Mouse (Mus musculus): ENCODE measurements around the gene Mars.
"Not testable (repeated sequence)": the region's sequence is repeated elsewhere in the genome, so short reads cannot be mapped to it uniquely, and the experiment has no call there.

Mars gene

GRCm38 (mm10) chr10:127336952-127337351 lies 25.4 kb upstream of the Mars start:
- DNase-seq: no peak

DNA sequence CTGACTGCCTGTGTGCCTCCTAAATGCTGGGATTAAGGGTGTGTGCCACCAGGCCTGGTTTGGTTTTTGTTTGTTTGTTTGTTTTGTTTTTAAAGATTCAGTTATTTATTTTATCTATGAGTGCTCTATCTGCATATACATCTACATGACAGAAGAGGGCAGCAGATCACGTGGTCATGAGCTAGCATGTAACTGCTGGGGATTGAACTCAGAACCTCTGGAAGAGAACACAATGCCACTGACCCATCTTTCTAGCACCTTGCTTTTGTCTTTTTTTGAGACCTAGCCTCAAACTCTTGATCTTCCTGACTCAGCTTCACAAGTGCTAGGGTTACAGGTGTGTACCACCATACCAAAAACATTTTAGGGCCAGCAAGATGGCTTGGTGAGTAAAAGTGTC lies 23.7 kb upstream of the Mars start:
- DNase-seq: no peak

DNA sequence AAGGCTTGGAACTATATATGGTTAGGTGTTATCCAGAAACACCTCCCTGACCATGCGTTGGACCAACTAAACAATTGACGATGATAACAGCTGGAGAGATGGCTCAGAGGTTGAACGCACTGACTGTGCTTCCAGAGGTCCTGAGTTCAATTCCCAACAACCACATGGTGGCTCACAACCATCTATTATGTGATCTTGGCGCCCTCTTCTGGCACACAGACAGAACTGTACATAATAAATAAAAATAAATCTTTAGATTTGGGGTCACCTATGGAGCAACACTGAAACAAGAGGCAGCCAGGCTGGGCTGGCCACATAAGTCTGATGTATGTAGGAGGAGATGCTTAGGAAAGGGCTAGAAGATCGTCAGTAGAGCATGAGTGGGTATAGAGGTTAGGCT lies 21.6 kb upstream of the Mars start:
- no peak for DNase-seq

- no peak for DNase-seq
These were observed 20.8 kb upstream of the Mars start for GRCm38 (mm10) chr10:127332211-127332874.

- no peak for DNase-seq
These were observed 18.6 kb upstream of the Mars start for GRCm38 (mm10) chr10:127330212-127330611.

DNA sequence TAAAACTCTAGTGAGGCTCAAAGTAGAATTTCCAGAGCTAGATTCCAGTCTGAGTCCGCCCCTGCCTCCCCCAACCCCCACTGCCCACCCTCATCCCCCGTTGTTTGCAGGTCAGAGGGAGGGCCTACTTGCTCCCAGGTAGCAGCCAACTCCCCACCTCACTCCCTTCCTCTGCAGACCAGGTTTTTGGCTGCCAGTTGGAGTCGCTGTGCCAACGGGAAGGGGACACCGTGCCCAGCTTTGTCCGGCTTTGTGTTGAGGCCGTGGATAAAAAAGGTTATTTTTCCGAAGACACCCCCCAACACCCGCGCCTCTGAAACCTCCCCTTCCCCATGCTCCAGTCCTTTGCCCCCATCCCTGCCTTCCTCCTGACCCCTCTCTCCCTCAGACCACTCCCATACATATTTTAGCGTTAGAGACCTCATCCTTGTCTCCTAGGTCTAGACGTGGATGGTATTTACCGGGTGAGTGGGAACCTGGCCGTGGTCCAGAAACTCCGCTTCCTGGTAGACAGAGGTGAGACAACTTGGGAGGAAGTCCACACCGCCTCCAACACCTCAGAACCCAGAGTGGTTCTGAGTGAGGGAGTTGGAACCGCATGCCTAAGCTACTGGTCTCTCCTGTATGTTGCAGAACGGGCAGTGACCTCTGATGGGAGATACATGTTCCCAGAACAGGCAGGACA lies 16.0 kb upstream of the Mars start:
- DNase-seq: peak in 1 of 2 experiments; percentile 37

DNA sequence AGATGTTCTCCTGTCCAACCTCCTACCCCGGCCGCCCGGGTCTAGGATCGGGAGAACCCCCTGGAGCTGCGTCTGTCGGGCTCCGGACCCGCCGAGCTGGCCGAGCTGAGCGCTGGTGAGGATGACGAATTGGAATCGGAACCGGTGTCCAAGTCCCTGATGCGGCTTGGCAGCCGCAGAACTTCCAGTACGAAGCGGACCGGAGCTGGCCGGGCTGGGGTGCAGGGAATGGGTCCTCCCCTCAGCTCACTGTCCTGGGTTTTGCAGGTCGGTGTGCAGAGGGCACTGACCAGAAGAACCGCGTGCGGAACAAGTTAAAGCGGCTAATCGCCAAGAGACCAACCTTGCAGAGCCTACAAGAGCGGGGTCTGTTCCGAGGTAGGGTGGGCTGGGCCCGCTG lies 15.2 kb upstream of the Mars start:
- DNase-seq: no peak

- peak in 1 of 2 experiments; percentile 33 for DNase-seq
These were observed 14.6 kb upstream of the Mars start for GRCm38 (mm10) chr10:127326017-127326801.

- DNase-seq: no peak
These were observed 13.9 kb upstream of the Mars start for GRCm38 (mm10) chr10:127325454-127326016.

- no peak for DNase-seq
These were observed 12.9 kb upstream of the Mars start for GRCm38 (mm10) chr10:127324495-127324894.

- DNase-seq: no peak
These were observed 11.7 kb upstream of the Mars start for GRCm38 (mm10) chr10:127323131-127323855.

DNA sequence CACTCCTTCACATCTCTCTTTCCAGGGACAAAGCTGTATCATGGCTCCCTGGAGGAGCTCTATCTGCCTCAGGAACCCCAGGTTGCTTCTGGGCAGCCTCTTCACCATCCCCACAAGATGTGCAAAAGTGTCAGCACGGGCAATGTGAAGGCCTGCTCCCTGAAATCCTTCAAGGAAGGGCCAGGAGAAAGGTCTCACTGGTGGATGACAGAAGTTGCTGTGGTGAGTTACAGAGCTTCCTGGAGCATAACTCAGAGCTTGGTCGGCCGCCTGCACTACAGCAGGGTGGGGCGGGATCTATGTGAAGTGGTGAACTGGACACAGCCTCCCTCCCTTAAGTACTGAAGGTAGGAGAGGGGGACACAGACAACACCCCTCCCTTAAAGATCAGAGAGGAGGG lies 11.1 kb upstream of the Mars start:
- no peak for DNase-seq

- DNase-seq: no peak
These were observed 10.6 kb upstream of the Mars start for GRCm38 (mm10) chr10:127322178-127322577.

- no peak for DNase-seq
These were observed 10.0 kb upstream of the Mars start, which contains the start of gene Arhgap9 for GRCm38 (mm10) chr10:127321621-127322020. TSS of gene Arhgap9 (plus strand) at chr10:127321964.

- DNase-seq: no peak
These were observed 8.4 kb upstream of the Mars start for GRCm38 (mm10) chr10:127319969-127320368.

- no peak for DNase-seq
These were observed 6.4 kb upstream of the Mars start for GRCm38 (mm10) chr10:127318009-127318408.

DNA sequence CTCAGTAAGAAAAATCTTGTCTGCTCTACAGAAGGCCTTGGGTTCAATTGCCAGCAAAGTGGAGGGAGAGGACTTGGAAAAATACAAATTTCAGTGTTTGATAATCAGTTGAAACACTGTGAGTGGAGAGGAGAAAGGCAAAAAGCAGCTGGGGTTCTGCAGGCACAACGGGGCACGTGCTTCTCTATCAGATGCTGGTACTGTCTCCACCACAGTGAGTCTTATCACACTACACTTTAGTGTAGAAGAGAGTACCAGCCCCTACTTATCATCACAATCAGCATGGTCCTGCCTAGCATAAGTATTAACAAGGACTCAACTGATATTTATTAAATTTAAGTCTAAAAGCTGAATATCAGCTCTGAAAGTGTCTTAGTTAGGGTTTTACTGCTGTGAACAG lies 5.7 kb upstream of the Mars start:
- no peak for DNase-seq

DNA sequence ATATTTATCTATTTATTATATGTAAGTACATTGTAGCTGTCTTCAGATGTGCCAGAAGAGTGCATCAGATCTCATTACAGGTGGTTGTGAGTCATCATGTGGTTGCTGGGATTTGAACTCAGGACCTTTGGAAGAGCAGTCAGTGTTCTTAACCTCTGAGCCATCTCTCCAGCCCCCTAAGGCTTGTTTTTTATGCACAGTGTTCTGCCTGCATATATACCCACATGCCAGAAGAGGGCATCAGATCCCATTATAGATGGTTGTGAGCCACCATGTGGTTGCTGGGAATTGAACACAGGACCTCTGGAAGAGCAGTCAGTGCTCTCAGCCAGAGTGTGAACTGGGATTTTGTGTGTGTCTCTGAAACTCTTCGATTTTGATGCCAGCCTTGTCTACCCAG lies 3.4 kb upstream of the Mars start:
- not testable (repeated sequence) for DNase-seq

DNA sequence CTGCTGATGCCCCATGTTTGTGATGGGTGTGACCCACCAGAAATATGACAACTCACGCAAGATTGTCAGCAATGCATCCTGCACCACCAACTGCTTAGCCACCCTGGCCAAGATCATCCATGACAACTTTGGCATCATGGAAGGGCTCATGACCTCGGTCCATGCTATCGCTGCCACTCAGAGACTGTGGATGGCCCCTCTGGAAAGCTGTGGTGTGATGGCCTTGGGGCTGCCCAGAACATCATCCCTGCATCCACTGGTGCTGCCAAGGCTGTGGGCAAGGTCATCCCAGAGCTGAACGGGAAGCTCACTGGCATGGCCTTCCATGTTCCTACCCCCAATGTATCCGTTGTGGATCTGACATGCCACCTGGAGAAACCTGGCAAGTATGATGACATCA lies 1.9 kb upstream of the Mars start:
- not testable (repeated sequence) for DNase-seq

- no peak for DNase-seq
These were observed 1.3 kb upstream of the Mars start for GRCm38 (mm10) chr10:127312858-127313257.

DNA sequence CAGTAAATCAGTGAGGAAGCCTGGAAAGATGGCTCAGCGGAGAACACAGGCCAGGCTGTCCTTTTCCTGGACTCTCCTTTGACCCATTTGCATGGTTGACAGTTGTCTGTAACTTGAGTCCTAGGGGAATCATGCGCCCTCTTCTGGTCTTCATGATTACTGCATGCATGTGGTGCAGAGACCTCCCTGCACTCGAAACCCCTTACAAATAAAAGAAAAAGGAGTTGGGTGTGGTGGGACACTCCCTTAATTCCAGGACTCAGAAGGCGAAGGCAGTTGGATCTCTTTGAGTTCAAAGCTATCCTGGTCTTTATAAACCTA lies 730 bp upstream of the Mars start:
- peak; percentile 78 to 85 for DNase-seq

DNA sequence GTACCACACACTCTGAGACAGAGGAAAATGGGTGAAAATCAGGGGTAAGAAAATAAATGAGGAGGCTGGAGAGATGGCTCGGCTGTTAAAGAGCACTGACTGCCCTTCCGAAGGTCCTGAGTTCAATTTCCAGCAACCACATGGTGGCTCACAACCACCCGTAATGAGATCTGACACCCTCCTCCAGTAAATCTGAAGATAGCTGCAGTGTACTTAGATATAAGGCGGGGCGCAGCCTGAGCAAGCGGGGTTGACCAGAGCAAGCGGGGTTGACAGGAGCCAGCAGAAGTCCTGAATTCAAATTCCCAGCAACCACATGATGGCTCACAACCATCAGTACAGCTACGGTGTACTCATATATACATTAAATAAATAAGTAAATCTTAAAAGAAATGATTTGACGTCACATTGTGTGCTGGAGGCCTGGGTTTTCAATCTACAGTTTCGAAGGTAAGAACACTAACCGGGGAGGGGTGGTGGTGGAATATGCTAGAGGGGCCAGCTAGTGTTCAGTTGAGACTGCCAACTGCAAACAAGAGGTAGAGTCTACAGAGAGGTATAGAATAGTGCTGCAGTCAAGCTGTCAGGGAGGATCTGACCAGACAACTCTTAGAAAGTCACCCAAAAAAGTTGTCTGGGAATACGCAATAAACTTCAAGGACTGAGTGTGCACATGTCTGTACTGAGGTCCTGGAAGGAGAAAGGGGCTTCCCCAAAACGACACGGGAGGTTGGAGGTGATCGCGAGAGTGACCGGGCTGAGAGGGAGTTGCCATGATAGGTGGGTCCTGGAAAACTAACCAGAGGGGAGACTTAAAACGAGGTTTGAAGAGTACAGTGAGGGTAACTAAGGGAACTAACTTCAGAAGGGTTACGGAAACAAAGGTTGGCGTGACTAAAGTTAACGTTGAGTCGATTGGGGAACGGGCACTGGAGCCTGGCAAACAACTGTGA lies 787 bp downstream of the Mars start:
- no peak for DNase-seq
